Mouse (Mus musculus): ENCODE results near the gene Ripply2. TPM values are rescaled to one million over a fixed set of nuclear protein-coding genes. Genes with fewer than 3 reads are reported as not detected.

Ripply2 gene
- polyA plus RNA-seq, 1 experiment from 2014 or later = not detected

- Histone ChIP-seq H3K4me3 (ENCODE audit: low read depth, low read length) (no peak overlapping the region), H3K9me3 (ENCODE audit: control insufficient read depth, low read length) (no peaks in the 10 kb centered on the region), H3K36me3 (ENCODE audit: control insufficient read depth, insufficient read depth, low read length) (no peaks in the 10 kb centered on the region), H3K9ac (ENCODE audit: low read depth, low read length) (no peak overlapping the region), H3K4me1 (replicated peaks; ENCODE audit: control insufficient read depth, insufficient read depth, low read length) (no peaks in the 10 kb centered on the region), H3K27me3 (replicated peaks; ENCODE audit: control insufficient read depth, insufficient read depth, low read length) (no peaks in the 10 kb centered on the region), H3K27ac (ENCODE audit: low read depth, low read length) (no peak overlapping the region), H3K4me2 (no peak overlapping the region)
- 66% methylated on average over 6 of the region's 6 CpGs for WGBS
- DNase-seq (ENCODE audit: low spot score) = no peak
- no peak for ATAC-seq (replicated peaks; ENCODE audit: low FRiP score)
Observed at GRCm38 (mm10) chr9:86985105-86985504, 30.2 kb upstream of the Ripply2 start.

DNA sequence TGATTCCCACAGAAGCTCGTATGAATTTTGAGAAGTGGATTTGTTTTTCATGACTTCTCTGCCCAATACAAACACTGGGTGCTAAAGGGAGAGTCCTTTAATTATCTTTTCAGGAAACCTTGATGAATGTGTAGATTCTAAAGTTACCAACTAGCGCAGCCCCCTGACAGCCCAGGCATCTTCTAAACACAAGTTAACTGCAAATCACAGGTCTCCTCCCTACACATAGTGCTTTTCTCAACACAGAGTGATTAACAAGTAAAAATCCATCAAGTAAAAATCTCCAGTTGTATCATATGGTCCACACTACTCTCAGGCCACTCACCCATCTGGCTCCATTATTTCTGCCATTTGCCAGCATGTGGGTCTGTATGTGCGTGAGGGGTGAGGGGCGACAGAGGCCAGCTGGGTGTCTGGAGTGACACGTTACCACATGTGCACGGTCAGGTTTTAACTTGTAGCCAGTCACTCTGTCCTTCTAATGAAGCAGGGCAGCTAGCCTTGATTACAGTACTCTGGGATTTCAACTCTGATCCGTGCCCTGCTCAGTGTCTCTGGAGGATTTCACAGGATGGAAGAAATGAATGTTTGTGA is 28.5 kb upstream of the Ripply2 start:
- 48% methylated on average over 7 of the region's 7 CpGs for WGBS
- DNase-seq (ENCODE audit: low spot score) = no peak
- ATAC-seq (replicated peaks; ENCODE audit: low FRiP score) = no peak
- H3K27ac ChIP-seq (ENCODE audit: low read depth, low read length) = no peak overlapping the region
- H3K4me3 ChIP-seq (ENCODE audit: low read depth, low read length) = no peak overlapping the region
- H3K9me3 ChIP-seq (ENCODE audit: control insufficient read depth, low read length) = no peaks in the 10 kb centered on the region
- no peak overlapping the region for H3K9ac ChIP-seq (ENCODE audit: low read depth, low read length)
- H3K27me3 ChIP-seq (replicated peaks; ENCODE audit: control insufficient read depth, insufficient read depth, low read length) = no peaks in the 10 kb centered on the region
- no peaks in the 10 kb centered on the region for H3K4me1 ChIP-seq (replicated peaks; ENCODE audit: control insufficient read depth, insufficient read depth, low read length)
- no peaks in the 10 kb centered on the region for H3K36me3 ChIP-seq (ENCODE audit: control insufficient read depth, insufficient read depth, low read length)
- no peak overlapping the region for H3K4me2 ChIP-seq

DNA sequence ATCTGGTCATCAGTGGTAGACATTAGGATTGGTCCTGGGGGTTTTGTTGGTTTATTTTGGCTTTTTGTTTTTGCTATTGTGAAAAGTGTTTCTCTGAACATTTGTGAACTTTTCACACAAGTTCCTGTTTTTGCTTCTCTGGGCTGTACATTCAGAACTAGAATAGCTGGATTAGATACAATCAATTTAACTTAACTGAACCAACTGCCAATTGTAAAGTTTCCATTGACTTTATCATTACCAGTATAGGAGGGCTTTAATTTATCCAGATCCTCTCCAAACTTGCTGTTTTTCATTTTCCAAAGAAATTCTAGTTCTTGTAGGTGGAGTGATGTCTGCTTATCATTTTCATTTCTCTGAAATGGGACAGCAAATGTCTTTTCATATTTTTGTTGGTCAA is 25.5 kb upstream of the Ripply2 start:
- no peaks in the 10 kb centered on the region for H3K36me3 ChIP-seq (ENCODE audit: control insufficient read depth, insufficient read depth, low read length)
- no peak overlapping the region for H3K4me3 ChIP-seq (ENCODE audit: low read depth, low read length)
- DNase-seq (ENCODE audit: low spot score) = no peak
- H3K9me3 ChIP-seq (ENCODE audit: control insufficient read depth, low read length) = no peaks in the 10 kb centered on the region
- H3K4me2 ChIP-seq = no peak overlapping the region
- H3K4me1 ChIP-seq (replicated peaks; ENCODE audit: control insufficient read depth, insufficient read depth, low read length) = no peaks in the 10 kb centered on the region
- no peaks in the 10 kb centered on the region for H3K27me3 ChIP-seq (replicated peaks; ENCODE audit: control insufficient read depth, insufficient read depth, low read length)
- ATAC-seq (replicated peaks; ENCODE audit: low FRiP score) = no peak
- H3K9ac ChIP-seq (ENCODE audit: low read depth, low read length) = no peak overlapping the region
- H3K27ac ChIP-seq (ENCODE audit: low read depth, low read length) = no peak overlapping the region

- no peak overlapping the region for H3K4me3 ChIP-seq (ENCODE audit: low read depth, low read length)
- no peak overlapping the region for H3K4me2 ChIP-seq
- no peak overlapping the region for H3K27ac ChIP-seq (ENCODE audit: low read depth, low read length)
- DNase-seq (ENCODE audit: low spot score) (no peak), ATAC-seq (replicated peaks; ENCODE audit: low FRiP score) (no peak)
- 53% methylated on average over 8 of the region's 8 CpGs for WGBS
- H3K9me3 ChIP-seq (ENCODE audit: control insufficient read depth, low read length) = no peaks in the 10 kb centered on the region
- H3K9ac ChIP-seq (ENCODE audit: low read depth, low read length) = no peak overlapping the region
- H3K27me3 ChIP-seq (replicated peaks; ENCODE audit: control insufficient read depth, insufficient read depth, low read length) = no peaks in the 10 kb centered on the region
- H3K36me3 ChIP-seq (ENCODE audit: control insufficient read depth, insufficient read depth, low read length) = no peaks in the 10 kb centered on the region
- no peaks in the 10 kb centered on the region for H3K4me1 ChIP-seq (replicated peaks; ENCODE audit: control insufficient read depth, insufficient read depth, low read length)
Observed at GRCm38 (mm10) chr9:86991758-86992157, 23.6 kb upstream of the Ripply2 start.

DNA sequence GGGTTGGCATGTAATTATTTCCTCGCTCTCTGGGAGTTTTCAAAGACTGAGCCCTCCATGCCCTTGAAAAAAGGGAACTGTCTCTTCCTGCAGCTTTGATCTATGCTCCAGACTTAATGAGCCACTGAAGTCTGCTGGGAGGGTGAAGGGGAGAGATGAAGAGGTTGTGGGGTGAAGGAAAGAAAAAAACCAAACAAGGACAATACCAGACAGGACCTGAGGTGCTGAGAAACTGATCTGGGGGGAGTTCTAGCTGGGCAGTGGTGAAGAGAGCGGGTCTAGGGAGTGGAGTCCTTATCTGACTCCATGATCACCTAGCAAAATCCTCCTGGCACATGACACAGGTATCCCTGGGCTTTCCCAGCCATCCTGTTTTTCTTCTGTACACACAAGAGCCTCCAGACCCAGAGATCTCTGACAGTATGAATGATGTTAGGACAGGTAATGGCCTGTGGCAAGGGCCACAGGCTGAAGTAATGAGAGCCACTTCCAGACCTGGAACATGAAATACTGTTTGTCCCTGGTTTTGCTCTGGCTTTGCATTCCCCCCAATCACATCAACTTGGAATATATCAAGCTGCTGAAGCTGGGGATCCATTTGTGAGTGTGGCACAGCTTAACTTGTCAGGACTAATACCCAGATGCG is 18.2 kb upstream of the Ripply2 start:
- DNase-seq (ENCODE audit: low spot score) (no peak), ATAC-seq (replicated peaks; ENCODE audit: low FRiP score) (no peak)
- H3K36me3 ChIP-seq (ENCODE audit: control insufficient read depth, insufficient read depth, low read length) = no peaks in the 10 kb centered on the region
- 55% methylated on average over 3 of the region's 3 CpGs for WGBS
- no peak overlapping the region for H3K9ac ChIP-seq (ENCODE audit: low read depth, low read length)
- H3K4me2 ChIP-seq = no peak overlapping the region
- H3K4me1 ChIP-seq (replicated peaks; ENCODE audit: control insufficient read depth, insufficient read depth, low read length) = no peaks in the 10 kb centered on the region
- H3K9me3 ChIP-seq (ENCODE audit: control insufficient read depth, low read length) = no peaks in the 10 kb centered on the region
- H3K27ac ChIP-seq (ENCODE audit: low read depth, low read length) = no peak overlapping the region
- H3K4me3 ChIP-seq (ENCODE audit: low read depth, low read length) = no peak overlapping the region
- H3K27me3 ChIP-seq (replicated peaks; ENCODE audit: control insufficient read depth, insufficient read depth, low read length) = no peaks in the 10 kb centered on the region

DNA sequence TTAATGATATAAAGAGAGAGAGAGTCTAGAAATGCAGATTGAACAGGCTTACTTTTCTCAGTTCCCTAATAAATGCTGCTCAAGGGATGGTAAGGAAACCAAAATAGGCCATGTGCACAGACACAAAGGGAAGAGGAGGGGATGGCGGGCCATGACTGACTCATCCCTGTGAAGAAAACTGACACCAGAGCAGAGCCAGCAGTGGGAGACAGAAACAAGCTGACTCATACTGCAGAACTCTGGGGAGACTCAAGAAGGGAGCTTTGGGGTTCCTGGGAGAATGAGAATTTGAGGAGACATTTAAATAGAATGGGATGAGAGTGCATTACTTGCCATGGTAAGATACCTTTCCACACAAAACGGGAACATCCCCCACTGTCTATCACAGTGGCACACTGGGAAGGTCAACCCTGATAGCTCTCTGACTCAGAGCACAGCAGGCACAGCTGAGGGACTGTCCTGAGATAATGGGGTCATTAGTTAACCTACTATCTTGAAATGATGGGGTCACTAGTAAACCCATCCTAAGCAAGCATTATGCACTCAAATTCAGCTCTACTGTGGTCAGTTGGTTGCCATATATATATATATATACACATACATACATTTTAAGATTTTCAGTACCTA is 15.3 kb upstream of the Ripply2 start:
- Histone ChIP-seq H3K27me3 (replicated peaks; ENCODE audit: control insufficient read depth, insufficient read depth, low read length) (no peaks in the 10 kb centered on the region), H3K9ac (ENCODE audit: low read depth, low read length) (no peak overlapping the region), H3K4me2 (no peak overlapping the region), H3K36me3 (ENCODE audit: control insufficient read depth, insufficient read depth, low read length) (no peaks in the 10 kb centered on the region), H3K4me1 (replicated peaks; ENCODE audit: control insufficient read depth, insufficient read depth, low read length) (no peaks in the 10 kb centered on the region), H3K27ac (ENCODE audit: low read depth, low read length) (no peak overlapping the region), H3K4me3 (ENCODE audit: low read depth, low read length) (no peak overlapping the region), H3K9me3 (ENCODE audit: control insufficient read depth, low read length) (no peaks in the 10 kb centered on the region)
- 53% methylated on average over 2 of the region's 2 CpGs for WGBS
- DNase-seq (ENCODE audit: low spot score) (no peak), ATAC-seq (replicated peaks; ENCODE audit: low FRiP score) (no peak)

DNA sequence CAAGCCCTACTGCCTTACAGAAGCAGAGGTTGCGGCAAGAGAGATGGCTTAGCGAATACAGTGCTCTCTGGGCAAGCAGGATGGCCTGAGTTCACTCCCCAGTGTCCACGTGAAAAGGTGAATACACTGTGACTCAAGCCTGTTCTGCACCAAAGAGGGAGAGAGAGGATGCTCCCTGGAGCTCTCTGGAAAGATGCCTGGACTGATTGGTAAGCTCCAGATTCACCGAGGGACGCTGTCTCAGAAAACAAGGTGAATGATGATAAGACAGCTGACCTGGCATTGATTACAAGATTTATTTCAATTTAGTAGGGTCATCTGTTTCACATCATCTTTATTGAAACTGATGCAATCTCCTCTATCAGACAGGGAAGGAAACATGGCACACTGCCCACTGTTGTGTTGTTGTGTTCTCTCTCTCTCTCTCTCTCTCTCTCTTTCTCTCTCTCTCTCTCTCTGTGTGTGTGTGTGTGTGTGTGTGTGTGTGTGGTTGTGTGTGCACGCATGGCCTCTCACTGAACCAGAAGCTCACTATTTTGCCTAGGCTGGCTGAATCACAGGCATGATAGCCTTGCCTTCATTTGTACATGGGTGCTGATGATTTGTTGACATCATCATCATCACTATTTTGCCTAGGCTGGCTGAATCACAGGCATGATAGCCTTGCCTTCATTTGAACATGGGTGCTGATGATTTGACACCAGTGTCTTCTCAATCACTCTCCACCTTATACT is 10.5 kb upstream of the Ripply2 start:
- no peak overlapping the region for H3K27ac ChIP-seq (ENCODE audit: low read depth, low read length)
- H3K4me1 ChIP-seq (replicated peaks; ENCODE audit: control insufficient read depth, insufficient read depth, low read length) = no peaks in the 10 kb centered on the region
- H3K4me3 ChIP-seq (ENCODE audit: low read depth, low read length) = no peak overlapping the region
- H3K36me3 ChIP-seq (ENCODE audit: control insufficient read depth, insufficient read depth, low read length) = no peaks in the 10 kb centered on the region
- H3K9ac ChIP-seq (ENCODE audit: low read depth, low read length) = no peak overlapping the region
- H3K9me3 ChIP-seq (ENCODE audit: control insufficient read depth, low read length) = no peaks in the 10 kb centered on the region
- no peak for ATAC-seq (replicated peaks; ENCODE audit: low FRiP score)
- WGBS = 65% methylated on average over 6 of the region's 6 CpGs
- no peak overlapping the region for H3K4me2 ChIP-seq
- no peak for DNase-seq (ENCODE audit: low spot score)
- no peaks in the 10 kb centered on the region for H3K27me3 ChIP-seq (replicated peaks; ENCODE audit: control insufficient read depth, insufficient read depth, low read length)

- Histone ChIP-seq H3K4me3 (ENCODE audit: low read depth, low read length) (no peak overlapping the region), H3K27ac (ENCODE audit: low read depth, low read length) (no peak overlapping the region), H3K9ac (ENCODE audit: low read depth, low read length) (no peak overlapping the region), H3K36me3 (ENCODE audit: control insufficient read depth, insufficient read depth, low read length) (no peaks in the 10 kb centered on the region), H3K27me3 (replicated peaks; ENCODE audit: control insufficient read depth, insufficient read depth, low read length) (no peaks in the 10 kb centered on the region), H3K4me1 (replicated peaks; ENCODE audit: control insufficient read depth, insufficient read depth, low read length) (no peaks in the 10 kb centered on the region), H3K9me3 (ENCODE audit: control insufficient read depth, low read length) (no peaks in the 10 kb centered on the region), H3K4me2 (no peak overlapping the region)
- 54% methylated on average over 5 of the region's 5 CpGs for WGBS
- ATAC-seq (replicated peaks; ENCODE audit: low FRiP score) (no peak), DNase-seq (ENCODE audit: low spot score) (no peak)
Observed at GRCm38 (mm10) chr9:87005435-87005779, 9.9 kb upstream of the Ripply2 start.

Data from liver, embryonic 11.5 days (tissue).